Mouse (Mus musculus) forelimb bud, embryonic 11.5 days (tissue): ENCODE measurements around the gene Esd.

ENCODE experiments used
- DNase-seq: peaks from one replicate; pipeline ENCODE4 v3.0.0-alpha.2; 2012; ENCODE audit warnings: low read depth, low spot score

Gene Esd

DNA sequence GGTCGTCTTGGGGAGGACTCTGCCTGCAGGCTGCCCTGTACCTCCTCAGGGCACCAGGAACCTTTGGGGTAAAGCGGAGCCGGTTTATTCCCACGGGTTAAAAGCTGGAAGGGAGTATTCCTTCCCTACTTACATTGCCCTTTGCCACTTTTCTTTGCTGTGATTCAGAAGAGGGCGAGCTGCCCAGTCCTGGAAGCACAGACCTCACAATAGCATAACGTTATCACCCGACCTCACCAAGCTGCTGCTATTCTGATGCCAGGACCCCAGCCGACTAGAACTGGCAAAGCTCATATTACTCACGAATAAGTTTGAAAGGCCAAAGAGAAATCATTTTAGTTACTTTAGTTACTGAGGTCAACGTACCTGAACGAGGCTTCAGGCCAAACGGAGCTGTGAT is 62.8 kb downstream of the Esd start:
- no peak for DNase-seq

- no peak for DNase-seq
These were observed 65.4 kb downstream of the Esd start for GRCm38 (mm10) chr14:74797386-74798062.

DNA sequence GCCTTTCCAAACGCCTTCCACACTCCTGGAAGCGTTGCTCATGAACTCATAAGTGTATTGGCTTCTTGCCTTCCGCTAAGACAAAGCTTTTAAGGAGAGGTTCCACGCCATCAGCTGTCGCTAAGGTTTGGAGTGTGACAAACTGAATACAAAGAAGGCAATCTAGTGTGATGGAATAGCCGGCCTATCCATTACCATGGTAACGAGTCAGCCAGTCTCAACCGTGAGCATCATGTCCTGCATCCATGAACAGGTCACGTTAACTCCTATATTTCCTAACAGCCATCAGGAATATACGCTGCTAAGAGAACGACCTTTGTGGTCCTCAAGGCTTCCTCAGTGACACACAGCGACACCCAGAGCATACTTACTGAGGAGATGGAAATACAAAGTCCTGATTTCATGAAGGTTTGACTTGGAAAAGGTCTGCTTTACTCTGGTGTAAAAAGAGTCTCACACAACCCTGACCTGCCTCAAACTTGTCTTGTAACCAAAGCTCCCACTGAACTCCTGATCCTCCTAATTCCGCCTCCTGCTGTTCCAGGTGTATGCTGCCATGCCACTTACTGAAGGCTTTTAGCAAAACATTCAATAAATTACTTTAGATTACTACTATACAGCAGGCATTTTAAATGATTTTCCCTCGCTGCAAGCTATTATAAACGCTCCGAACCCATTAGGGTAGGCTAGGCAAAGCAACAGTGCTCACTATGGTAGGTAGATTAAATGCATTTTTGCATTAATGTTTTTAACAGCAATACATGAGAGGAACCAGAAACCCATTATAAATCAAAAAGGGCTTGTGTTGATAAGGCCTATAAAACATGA is 66.2 kb downstream of the Esd start:
- DNase-seq, result no peak
